Mouse (Mus musculus) olfactory bulb, adult 2 months (tissue): ENCODE data around the gene Fstl5.

ENCODE experiments used
- CTCF ChIP-seq: fragments of 200-500 bp; IDR thresholded peaks from 2 replicates; pipeline ENCODE4 v1.5.1; 2012; ENCODE audit warnings: low read depth, mild to moderate bottlenecking, low read length, moderate library complexity; ENCODE audit not compliant: insufficient read depth
- POLR2A ChIP-seq: fragments of 200-500 bp; IDR thresholded peaks from 2 replicates; pipeline ENCODE4 v1.6.1; 2012; ENCODE audit warnings: mild to moderate bottlenecking, low read depth, low read length, moderate library complexity; ENCODE audit not compliant: insufficient read depth

DNA sequence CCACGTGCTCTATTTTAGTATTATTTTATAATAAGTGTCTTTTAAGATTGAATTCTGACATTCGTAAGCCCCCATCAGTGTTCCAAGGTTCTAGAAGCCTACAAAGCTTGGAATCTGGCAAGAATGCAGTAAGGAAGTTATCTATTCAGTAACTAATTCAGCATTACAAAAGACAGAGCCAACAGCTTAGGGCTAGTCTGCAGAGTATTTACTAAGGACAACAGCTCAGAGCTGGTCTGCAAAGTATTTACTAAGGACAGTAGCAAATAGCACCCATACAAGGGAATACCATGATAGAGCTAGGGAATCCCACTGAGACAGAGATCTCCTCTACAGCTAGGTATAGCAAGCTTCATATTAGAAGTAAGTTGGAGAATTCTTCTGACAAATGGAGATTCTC, 665.2 kb downstream of the Fstl5 start:
- no peak for TF ChIP-seq POLR2A
- no peak for TF ChIP-seq CTCF
